Mouse (Mus musculus) stomach, embryonic 15.5 days (tissue): ENCODE results near the gene Eef2kmt. TPM values are rescaled to one million over a fixed set of nuclear protein-coding genes. Genes with fewer than 3 reads are reported as not detected.

Experiments used
- ATAC-seq: fragments of 200-750 bp; cut with Nextera tagmentation; 2 replicates; pipeline ENCODE4 v1.8.0; 2017; ENCODE audit warnings: low read depth, moderate number of reproducible peaks, moderate TSS enrichment; ENCODE audit not compliant: insufficient read depth, low FRiP score
- H3K27ac ChIP-seq: fragments of 300-500 bp; sonication (generic); 2 replicates; pipeline ENCODE4 v1.5.1; 2015; ENCODE audit warnings: mild to moderate bottlenecking, inconsistent platforms
- H3K27me3 ChIP-seq: fragments of 300-500 bp; sonication (generic); replicated peaks from 2 replicates; pipeline ENCODE4 v1.6.1; 2015; ENCODE audit warnings: inconsistent platforms
- H3K36me3 ChIP-seq: fragments of 300-500 bp; sonication (generic); 2 replicates; pipeline ENCODE4 v1.6.1; 2015; ENCODE audit warnings: inconsistent platforms
- H3K4me1 ChIP-seq: fragments of 300-500 bp; sonication (generic); 2 replicates; pipeline ENCODE4 v1.6.1; 2015; ENCODE audit warnings: inconsistent platforms
- H3K4me2 ChIP-seq: fragments of 300-500 bp; sonication (generic); 2 replicates; pipeline ENCODE4 v1.6.1; 2015; ENCODE audit warnings: mild to moderate bottlenecking, inconsistent platforms
- H3K4me3 ChIP-seq: fragments of 300-500 bp; sonication (generic); replicated peaks from 2 replicates; pipeline ENCODE4 v1.5.1; 2015; ENCODE audit warnings: inconsistent platforms
- H3K9ac ChIP-seq: fragments of 300-500 bp; sonication (generic); 2 replicates; pipeline ENCODE4 v1.6.1; 2015; ENCODE audit warnings: inconsistent platforms
- H3K9me3 ChIP-seq: fragments of 300-500 bp; sonication (generic); 2 replicates; pipeline ENCODE4 v1.6.1; 2016; ENCODE audit warnings: inconsistent platforms
- whole genome bisulfite sequencing: fragments of 180-500 bp; shearing (Covaris S2); methylation state at CpG from one replicate; pipeline ENCODE4 v1.1.7; 2015; 5-methylcytosine and 5-hydroxymethylcytosine counted together
- polyA plus RNA-seq: library from polyadenylated mRNA; unstranded; fragments of >200 nt; fragmentation: Nextera tagmentation; extraction: Ambion mirVana; gene quantifications from 2 replicates; pipeline ENCODE4 v1.2.1, GENCODE M21; 2015

Gene Eef2kmt
- polyA plus RNA-seq: 31.5 and 33.7 TPM in 2 replicates

DNA sequence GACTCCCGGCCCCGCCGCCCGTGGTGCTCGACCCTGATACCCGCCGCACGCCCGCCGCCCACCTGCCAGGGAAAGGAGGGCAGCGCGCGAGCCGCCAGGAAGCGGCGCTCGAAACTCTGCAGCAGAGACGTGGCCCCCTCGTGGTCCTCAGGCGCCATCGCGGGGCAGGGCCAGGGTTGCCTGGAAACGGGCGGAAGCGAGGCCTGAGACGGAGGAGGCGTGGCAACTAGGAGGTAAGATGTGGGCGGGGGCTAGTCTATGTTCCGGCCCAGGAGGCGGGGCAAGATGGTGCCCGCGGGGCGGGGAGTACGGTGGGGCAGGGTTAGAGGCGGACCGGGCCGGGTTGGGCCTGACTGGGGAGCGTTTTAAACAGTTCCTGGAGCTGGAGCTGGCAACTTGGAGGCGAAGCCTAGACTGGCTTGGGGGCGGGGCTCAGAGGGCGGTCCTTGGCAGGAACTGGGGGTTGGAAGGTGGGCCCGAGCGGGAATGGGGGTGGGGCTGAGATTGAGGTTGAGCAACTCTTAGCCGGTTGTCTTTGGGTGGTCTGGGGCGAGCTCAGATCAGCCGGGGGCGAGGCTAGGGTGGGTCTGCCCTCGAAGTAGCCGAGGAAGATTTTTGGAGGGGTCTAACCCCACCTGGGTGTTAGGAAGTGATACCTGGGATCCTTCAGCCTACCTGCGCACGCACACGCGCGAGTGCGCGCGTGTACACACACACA is at the start of gene Eef2kmt:
TSS of gene Eef2kmt (minus strand) at position 205 of the 718 bp plus-strand sequence.
- ATAC-seq: peak; percentile 97
- 1% methylated on average over 57 of the region's 57 CpGs for WGBS
- no peaks in the 10 kb centered on the region for H3K27me3 ChIP-seq
- peak within 1 kb of the TSS; percentile 79 for H3K4me2 ChIP-seq
- peak within 1 kb of the TSS; percentile 79 for H3K4me3 ChIP-seq
- H3K9me3 ChIP-seq: no peaks in the 10 kb centered on the region
- no peaks in the 10 kb centered on the region for H3K36me3 ChIP-seq
- H3K9ac ChIP-seq: peak within 1 kb of the TSS; percentile 57
- H3K27ac ChIP-seq: peak within 1 kb of the TSS; percentile 83
- peaks cover 16% of the 10 kb centered on the region for H3K4me1 ChIP-seq

DNA sequence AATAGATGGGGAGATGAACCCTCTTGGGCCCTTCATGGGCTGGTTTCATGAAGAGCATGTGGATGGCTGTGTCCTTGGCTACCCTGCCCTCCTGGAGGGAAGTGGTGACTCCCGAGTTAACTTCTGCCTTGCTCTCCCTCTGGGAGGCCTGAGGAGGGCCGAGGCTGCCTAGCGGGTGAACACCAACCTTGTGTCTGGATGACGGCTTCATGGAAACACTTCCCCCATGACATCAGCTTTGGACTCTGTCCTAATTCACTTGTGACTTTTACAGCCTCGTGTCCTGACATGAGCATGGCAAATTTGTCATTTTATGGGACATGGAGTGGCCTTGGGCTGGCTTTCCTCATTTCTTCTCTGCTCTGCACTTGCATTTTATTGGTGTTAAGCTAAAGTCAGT is 39.5 kb upstream of the Eef2kmt start:
- Histone ChIP-seq H3K36me3 (no peaks in the 10 kb centered on the region), H3K9me3 (no peaks in the 10 kb centered on the region), H3K4me1 (no peaks in the 10 kb centered on the region), H3K27ac (no peak overlapping the region), H3K9ac (no peak overlapping the region), H3K27me3 (no peaks in the 10 kb centered on the region), H3K4me2 (no peak overlapping the region), H3K4me3 (no peak overlapping the region)
- WGBS: 62% methylated on average over 5 of the region's 5 CpGs
- ATAC-seq: no peak

DNA sequence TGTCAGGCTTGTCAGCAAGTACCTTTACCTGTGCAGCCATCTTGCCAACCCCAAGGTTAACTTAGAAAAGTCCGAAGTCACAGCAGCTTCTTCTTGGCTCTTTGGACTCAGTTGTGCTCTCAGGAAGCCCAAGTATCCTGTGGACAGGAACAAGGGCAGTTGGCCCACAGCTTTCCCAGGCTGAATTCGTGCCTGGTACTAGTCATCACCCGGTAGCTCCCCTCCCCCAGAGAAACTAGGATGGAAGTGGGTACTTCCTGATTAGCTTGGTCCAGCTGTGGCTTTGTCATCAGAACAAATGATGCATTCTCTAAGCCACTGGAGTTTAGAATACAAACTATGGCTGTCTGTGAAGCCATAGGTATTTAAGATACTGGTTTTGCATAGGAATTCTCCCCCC is 29.6 kb upstream of the Eef2kmt start:
- Histone ChIP-seq H3K9ac (no peak overlapping the region), H3K9me3 (no peaks in the 10 kb centered on the region), H3K27me3 (no peaks in the 10 kb centered on the region), H3K36me3 (no peaks in the 10 kb centered on the region), H3K4me3 (no peak overlapping the region), H3K4me1 (no peaks in the 10 kb centered on the region), H3K4me2 (no peak overlapping the region), H3K27ac (no peak overlapping the region)
- ATAC-seq: no peak
- WGBS: 50% methylated on average over 3 of the region's 3 CpGs

DNA sequence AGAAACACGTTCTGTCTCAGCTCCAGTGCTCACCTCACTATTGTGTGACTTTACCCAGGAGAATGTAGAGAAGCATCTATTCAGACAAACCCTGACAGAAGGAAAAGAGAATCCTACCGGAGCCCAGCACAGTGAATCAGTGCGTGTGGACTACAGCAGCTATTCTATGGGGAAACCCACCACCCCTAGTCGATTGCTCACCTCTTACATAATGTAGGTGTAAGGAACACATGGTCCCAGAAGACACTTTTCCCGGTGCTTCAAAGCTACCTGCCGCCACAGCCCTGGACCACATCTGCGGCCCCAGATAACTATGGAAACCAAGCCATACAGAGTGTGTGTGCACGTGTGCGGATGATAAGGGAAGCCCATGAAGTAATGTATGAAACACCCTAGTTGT is 26.9 kb upstream of the Eef2kmt start:
- H3K4me3 ChIP-seq: no peak overlapping the region
- no peak overlapping the region for H3K4me2 ChIP-seq
- no peaks in the 10 kb centered on the region for H3K4me1 ChIP-seq
- H3K27me3 ChIP-seq: no peaks in the 10 kb centered on the region
- H3K36me3 ChIP-seq: no peaks in the 10 kb centered on the region
- no peak for ATAC-seq
- H3K27ac ChIP-seq: no peak overlapping the region
- no peak overlapping the region for H3K9ac ChIP-seq
- 87% methylated on average over 9 of the region's 9 CpGs for WGBS
- no peaks in the 10 kb centered on the region for H3K9me3 ChIP-seq

DNA sequence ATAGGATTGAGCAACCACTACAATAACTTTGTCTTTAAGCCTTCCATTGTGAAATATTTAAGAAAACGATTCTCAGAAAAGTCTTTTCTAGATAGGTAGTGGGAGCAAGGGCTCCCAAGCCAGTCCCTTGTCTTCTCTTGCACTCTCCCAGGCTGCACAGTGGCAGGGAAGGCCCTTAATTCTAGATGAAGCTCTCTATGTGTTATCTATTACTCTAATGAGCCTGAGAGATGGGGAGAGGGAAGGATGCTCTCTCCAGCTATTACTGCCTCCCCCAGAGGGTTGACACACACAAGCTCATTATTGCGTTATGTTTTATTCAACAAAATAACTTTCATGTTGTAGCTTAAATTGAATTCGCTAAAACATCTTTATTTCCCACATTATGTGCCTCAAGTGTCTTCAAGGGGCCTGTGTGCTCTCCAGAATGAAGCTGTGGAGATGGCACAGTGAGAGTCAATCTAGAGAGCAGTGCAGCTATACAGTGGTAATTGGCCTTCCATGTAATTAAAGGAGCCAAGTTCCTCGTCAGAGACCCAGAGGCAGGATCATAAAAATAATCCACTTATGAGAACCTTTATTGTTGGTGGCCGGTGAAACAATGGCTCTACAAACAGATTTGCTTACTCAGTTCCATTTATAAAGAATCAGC is 23.9 kb upstream of the Eef2kmt start:
- H3K9ac ChIP-seq: no peak overlapping the region
- no peak for ATAC-seq
- H3K4me2 ChIP-seq: no peak overlapping the region
- 80% methylated on average over 5 of the region's 5 CpGs for WGBS
- H3K27me3 ChIP-seq: no peaks in the 10 kb centered on the region
- no peaks in the 10 kb centered on the region for H3K9me3 ChIP-seq
- H3K27ac ChIP-seq: no peak overlapping the region
- H3K36me3 ChIP-seq: no peaks in the 10 kb centered on the region
- no peak overlapping the region for H3K4me3 ChIP-seq
- H3K4me1 ChIP-seq: no peaks in the 10 kb centered on the region

DNA sequence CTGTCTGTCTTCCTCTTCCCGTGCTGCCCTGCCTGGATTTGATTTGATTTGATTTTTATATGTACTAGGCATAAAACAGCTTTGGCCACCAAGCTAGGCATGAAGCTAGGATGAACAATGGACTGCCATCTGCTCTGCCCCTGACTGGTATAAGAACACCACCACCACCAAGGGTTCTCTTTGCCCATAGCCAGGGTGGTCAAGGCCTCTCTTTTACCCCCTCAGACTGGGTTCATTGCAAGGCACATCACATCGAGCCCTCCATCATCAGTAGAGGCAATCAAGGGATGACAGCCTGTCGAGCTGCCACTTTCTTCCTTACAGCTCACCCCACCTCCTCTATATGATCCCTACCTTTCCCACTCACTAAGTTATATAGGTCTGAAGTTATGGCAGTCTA is 16.6 kb upstream of the Eef2kmt start:
- no peak overlapping the region for H3K9ac ChIP-seq
- no peak overlapping the region for H3K4me2 ChIP-seq
- no peaks in the 10 kb centered on the region for H3K4me1 ChIP-seq
- H3K9me3 ChIP-seq: no peaks in the 10 kb centered on the region
- ATAC-seq: no peak
- H3K27me3 ChIP-seq: no peaks in the 10 kb centered on the region
- H3K27ac ChIP-seq: no peak overlapping the region
- no peak overlapping the region for H3K4me3 ChIP-seq
- WGBS: 73% methylated on average over 3 of the region's 3 CpGs
- H3K36me3 ChIP-seq: no peaks in the 10 kb centered on the region

DNA sequence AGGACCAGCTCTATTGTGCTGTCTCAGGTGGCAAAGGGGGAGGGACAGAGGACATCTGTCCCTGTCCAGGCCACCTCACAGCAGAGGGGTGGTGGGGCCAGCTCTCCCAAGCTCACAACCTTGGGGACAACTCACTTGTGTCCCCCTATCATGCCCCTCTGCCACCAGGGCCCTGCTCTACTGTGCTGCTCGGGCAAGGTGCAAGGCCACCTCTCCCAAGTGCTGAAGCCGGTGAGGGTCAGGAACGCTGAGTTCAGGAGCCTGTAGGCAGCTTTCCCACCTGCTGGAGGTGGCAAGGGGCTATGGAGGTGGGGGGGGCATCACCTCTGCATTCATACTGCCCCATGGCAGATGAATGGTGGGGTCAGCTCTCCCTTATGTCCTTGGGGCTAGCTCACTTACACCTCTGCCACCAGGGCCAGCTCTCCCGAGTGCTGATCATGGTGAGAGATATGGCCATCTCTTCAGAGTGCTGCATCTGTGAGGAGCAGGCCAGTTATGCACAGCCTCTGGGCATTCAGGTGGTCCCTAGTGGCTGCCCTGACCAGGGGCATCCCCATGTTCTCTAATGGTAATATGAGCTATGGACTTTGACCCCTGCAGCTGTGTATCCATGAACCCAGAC is 15.7 kb upstream of the Eef2kmt start:
- ATAC-seq: no peak
- H3K9me3 ChIP-seq: no peaks in the 10 kb centered on the region
- no peaks in the 10 kb centered on the region for H3K36me3 ChIP-seq
- no peaks in the 10 kb centered on the region for H3K4me1 ChIP-seq
- H3K4me2 ChIP-seq: no peak overlapping the region
- H3K9ac ChIP-seq: no peak overlapping the region
- no peak overlapping the region for H3K27ac ChIP-seq
- no peak overlapping the region for H3K4me3 ChIP-seq
- no peaks in the 10 kb centered on the region for H3K27me3 ChIP-seq
- 81% methylated on average over 4 of the region's 4 CpGs for WGBS

DNA sequence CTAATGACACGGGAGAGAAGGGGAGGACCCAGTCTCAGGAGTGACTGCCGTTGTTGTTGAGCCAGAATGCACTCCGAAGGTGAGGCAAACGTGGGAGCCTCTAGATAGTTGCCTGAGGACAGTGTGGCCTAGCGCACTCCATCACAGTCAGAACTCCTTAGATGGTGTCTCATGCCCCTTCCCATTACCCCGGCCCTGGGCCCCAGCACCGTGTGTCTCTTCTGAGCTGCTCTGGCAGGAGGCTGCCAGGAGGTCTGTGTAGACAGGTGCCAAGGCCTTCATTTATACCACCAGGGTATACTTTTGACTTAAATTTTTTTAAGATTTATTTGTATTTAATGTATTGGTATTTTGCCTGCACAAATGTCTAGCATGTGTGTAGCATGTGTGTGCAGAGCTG is 8.1 kb upstream of the Eef2kmt start:
- Histone ChIP-seq H3K9ac (no peak overlapping the region), H3K9me3 (no peaks in the 10 kb centered on the region), H3K27me3 (no peaks in the 10 kb centered on the region), H3K4me1 (no peaks in the 10 kb centered on the region), H3K4me2 (no peak overlapping the region), H3K36me3 (no peaks in the 10 kb centered on the region), H3K27ac (no peak overlapping the region), H3K4me3 (no peak overlapping the region)
- WGBS: 82% methylated on average over 7 of the region's 7 CpGs
- no peak for ATAC-seq

DNA sequence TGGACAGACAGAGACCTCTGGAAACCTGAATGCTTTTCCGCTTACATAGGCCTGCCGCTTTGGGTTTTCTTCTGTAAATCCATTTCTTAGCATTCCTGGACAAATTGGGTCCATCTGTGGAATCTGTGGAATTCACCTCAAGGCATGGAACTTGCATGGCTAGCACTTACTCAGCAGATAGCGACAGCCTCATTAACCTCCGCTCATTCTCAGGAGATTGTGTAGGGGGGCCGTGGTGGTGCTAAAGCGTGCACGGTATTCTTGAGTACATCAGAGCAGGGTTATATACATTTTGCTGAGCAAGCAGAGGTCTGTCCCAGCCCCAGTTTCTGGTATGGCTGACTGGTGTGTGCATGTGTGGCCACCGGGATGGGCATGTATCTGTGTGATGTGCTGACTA is 7.4 kb upstream of the Eef2kmt start:
- H3K4me3 ChIP-seq: no peak overlapping the region
- no peaks in the 10 kb centered on the region for H3K4me1 ChIP-seq
- H3K27ac ChIP-seq: no peak overlapping the region
- no peaks in the 10 kb centered on the region for H3K36me3 ChIP-seq
- H3K9me3 ChIP-seq: no peaks in the 10 kb centered on the region
- H3K9ac ChIP-seq: no peak overlapping the region
- no peaks in the 10 kb centered on the region for H3K27me3 ChIP-seq
- no peak for ATAC-seq
- WGBS: 66% methylated on average over 8 of the region's 8 CpGs
- no peak overlapping the region for H3K4me2 ChIP-seq

DNA sequence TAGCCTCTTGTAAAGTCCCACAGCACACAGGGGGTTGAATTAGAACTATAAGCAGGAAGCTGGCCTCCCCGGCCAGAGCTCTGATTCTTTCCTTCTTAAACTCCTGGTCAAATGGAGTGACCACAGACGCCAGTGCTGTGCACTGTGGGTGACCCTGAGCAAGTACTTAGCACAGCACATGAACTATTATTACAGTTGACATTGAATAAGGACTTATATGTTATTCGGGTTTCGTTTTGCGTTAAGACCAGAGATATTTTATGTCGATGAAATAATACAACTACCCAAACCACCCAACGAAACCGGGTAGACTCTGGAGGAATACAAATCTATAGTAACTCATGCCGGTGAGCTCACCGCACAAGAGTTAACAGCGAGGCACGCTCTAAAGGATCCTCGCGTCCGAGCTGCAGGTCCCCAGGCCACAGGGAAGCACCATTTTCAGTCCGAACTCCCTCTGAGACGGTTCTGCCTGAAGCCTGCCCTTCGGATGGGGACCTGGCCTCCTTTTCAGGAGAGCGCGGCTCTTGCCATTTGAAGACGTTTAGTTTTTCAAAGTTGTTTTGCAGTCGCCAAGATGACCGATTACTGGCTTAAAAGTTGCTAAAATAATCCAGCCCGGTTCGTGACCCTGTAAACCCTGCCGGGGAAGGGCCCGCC is 572 bp downstream of the Eef2kmt start:
- H3K27me3 ChIP-seq: no peaks in the 10 kb centered on the region
- peak overlapping the region; percentile 79 for H3K4me3 ChIP-seq
- H3K4me2 ChIP-seq: peak overlapping the region; percentile 79
- ATAC-seq: no peak
- H3K4me1 ChIP-seq: peaks cover 16% of the 10 kb centered on the region
- H3K9me3 ChIP-seq: no peaks in the 10 kb centered on the region
- H3K27ac ChIP-seq: peak overlapping the region; percentile 83
- no peaks in the 10 kb centered on the region for H3K36me3 ChIP-seq
- WGBS: under 1% methylated on average over 27 of the region's 27 CpGs
- H3K9ac ChIP-seq: peak overlapping the region; percentile 57

DNA sequence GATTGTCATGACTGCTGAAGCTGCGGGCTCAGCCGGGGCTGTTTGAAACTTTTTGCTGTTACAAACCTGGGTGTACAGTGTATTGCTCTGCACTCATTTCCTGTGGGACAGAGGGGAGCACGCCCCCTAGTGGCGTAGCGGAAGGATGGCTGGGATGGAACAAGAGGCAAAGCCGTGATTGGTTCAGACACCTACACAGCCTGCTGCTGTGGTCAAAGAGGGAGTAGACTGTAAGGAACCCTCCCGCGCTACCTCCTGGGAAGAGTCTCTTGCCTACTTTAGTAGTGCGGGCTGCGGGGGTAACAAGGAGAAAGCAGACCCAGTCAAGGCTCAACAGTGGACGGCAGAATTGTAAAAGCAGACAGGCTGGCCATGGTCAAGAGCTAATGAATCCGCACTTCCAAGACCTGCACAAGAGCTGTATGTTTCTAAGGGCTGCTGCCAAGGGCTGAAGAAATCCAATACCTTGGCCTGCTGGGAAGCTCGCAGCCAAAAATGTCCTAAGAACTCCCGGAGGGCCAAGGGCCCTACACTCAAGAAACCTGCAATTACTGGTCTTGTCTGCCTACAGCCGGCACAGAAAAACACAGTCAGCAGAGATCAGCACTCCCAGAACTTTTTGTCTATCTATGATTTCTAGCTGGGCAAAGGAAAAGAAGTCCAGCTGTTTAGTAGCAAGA is 1.3 kb downstream of the Eef2kmt start:
- Histone ChIP-seq H3K27me3 (no peaks in the 10 kb centered on the region), H3K9me3 (no peaks in the 10 kb centered on the region), H3K4me1 (peaks cover 16% of the 10 kb centered on the region), H3K4me3 (peak overlapping the region; percentile 79), H3K27ac (peak overlapping the region; percentile 83), H3K4me2 (peak overlapping the region; percentile 79), H3K9ac (no peak overlapping the region; the same call in 1 of the 2 replicates), H3K36me3 (peaks cover 4% of the 10 kb centered on the region; the same call in 1 of the 2 replicates)
- peak; percentile 68 for ATAC-seq
- WGBS: 3% methylated on average over 15 of the region's 15 CpGs
